Mouse (Mus musculus) ES-E14 (cell line): Measurements from ENCODE around the gene Spop.

Experiments
- CHD2 ChIP-seq: IDR thresholded peaks from 2 replicates; pipeline ENCODE4 v1.6.1; 2014; ENCODE audit warnings: mild to moderate bottlenecking, low read depth, low read length, inconsistent platforms
- HCFC1 ChIP-seq: IDR thresholded peaks from 2 replicates; pipeline ENCODE4 v1.6.1; 2012; ENCODE audit warnings: low read length, inconsistent platforms, borderline replicate concordance; ENCODE audit not compliant: insufficient read depth
- MAFK ChIP-seq: IDR thresholded peaks from 2 replicates; pipeline ENCODE4 v1.6.1; 2014; ENCODE audit warnings: mild to moderate bottlenecking, low read depth, low read length, inconsistent platforms; ENCODE audit not compliant: insufficient read depth

DNA sequence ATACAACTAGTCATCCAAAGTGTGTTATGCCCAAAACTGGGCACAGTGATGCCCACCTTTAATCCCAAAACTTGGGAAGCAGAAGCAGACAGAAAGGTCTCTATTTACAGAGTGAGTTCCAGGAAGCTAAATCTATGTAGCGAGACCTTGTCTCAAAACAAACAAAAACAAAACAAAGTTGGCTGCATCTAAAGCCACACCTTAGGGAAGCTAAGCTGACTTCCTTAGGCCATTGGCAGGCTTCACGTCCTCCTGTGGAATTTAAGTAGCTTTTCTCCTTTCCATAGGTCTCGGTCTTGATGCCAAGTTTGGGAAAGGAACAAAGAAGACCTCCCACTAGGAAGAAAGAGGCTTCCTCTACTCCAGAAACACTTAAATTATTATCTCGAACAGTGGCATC is 22.7 kb upstream of the Spop start:
- TF ChIP-seq HCFC1 (no peak), CHD2 (no peak), MAFK (no peak)
